Mouse (Mus musculus) hindbrain, postnatal 0 days (tissue): ENCODE results near the gene D6Wsu163e. TPM values are rescaled to one million over a fixed set of nuclear protein-coding genes. Genes with fewer than 3 reads are reported as not detected.

ENCODE experiments used
- ATAC-seq: fragments of 200-750 bp; cut with Nextera tagmentation; 2 replicates; pipeline ENCODE4 v1.8.0; 2017; ENCODE audit warnings: mild to moderate bottlenecking, moderate TSS enrichment, moderate library complexity
- DNase-seq: peaks from one replicate; pipeline ENCODE4 v3.0.0-alpha.2; 2015; ENCODE audit warnings: low spot score
- H3K27ac ChIP-seq: fragments of 300-500 bp; sonication (generic); 2 replicates; pipeline ENCODE4 v1.5.1; 2014; ENCODE audit warnings: mild to moderate bottlenecking
- H3K27me3 ChIP-seq: fragments of 300-500 bp; sonication (generic); 2 replicates; pipeline ENCODE4 v1.6.1; 2014; ENCODE audit warnings: low read length, mixed read lengths; ENCODE audit not compliant: insufficient read depth
- H3K36me3 ChIP-seq: fragments of 300-500 bp; sonication (generic); 2 replicates; pipeline ENCODE4 v1.6.1; 2014; ENCODE audit warnings: low read length, mixed read lengths; ENCODE audit not compliant: insufficient read depth
- H3K4me1 ChIP-seq: fragments of 300-500 bp; sonication (generic); 2 replicates; pipeline ENCODE4 v1.6.1; 2014; ENCODE audit warnings: antibody characterized with exemption, low read length, mixed read lengths; ENCODE audit not compliant: insufficient read depth
- H3K4me2 ChIP-seq: fragments of 300-500 bp; sonication (generic); 2 replicates; pipeline ENCODE4 v1.6.1; 2014; ENCODE audit warnings: low read depth, mild to moderate bottlenecking, low read length, moderate library complexity, mixed read lengths
- H3K4me3 ChIP-seq: fragments of 300-500 bp; sonication (generic); 2 replicates; pipeline ENCODE4 v1.5.1; 2014; ENCODE audit warnings: low read length
- H3K9ac ChIP-seq: fragments of 300-500 bp; sonication (generic); replicated peaks from 2 replicates; pipeline ENCODE4 v1.6.1; 2014; ENCODE audit warnings: mild to moderate bottlenecking, low read length, moderate library complexity, mixed read lengths
- H3K9me3 ChIP-seq: fragments of 300-500 bp; sonication (generic); 2 replicates; pipeline ENCODE4 v1.6.1; 2016; ENCODE audit warnings: low read length, mixed read lengths
- CTCF ChIP-seq: IDR thresholded peaks from 2 replicates; pipeline ENCODE4 v1.5.1; 2016; ENCODE audit warnings: antibody characterized with exemption, control low read depth, low read depth
- WGBS: fragments of 180-500 bp; shearing (Covaris S2); extraction: QIAGEN DNeasy Blood & Tissue Kit; methylation state at CpG from one replicate; pipeline ENCODE4 v1.1.7; 2014; 5-methylcytosine and 5-hydroxymethylcytosine counted together
- polyA plus RNA-seq: library from polyadenylated mRNA; unstranded; fragments of >200 nt; fragmentation: Nextera tagmentation; extraction: Ambion mirVana; gene quantifications from 2 replicates; pipeline ENCODE4 v1.2.1, GENCODE M21; 2015
- total RNA-seq: library from RNA; depleted of rRNA; stranded (reverse); fragments of >200 nt; gene quantifications from 2 replicates; pipeline ENCODE4 v1.2.3, GENCODE M21; 2014; rRNA removed

The D6Wsu163e gene
- 15.0 and 15.3 TPM in 2 replicates for total RNA-seq
- polyA plus RNA-seq, result 27.4 and 29.5 TPM in 2 replicates

DNA sequence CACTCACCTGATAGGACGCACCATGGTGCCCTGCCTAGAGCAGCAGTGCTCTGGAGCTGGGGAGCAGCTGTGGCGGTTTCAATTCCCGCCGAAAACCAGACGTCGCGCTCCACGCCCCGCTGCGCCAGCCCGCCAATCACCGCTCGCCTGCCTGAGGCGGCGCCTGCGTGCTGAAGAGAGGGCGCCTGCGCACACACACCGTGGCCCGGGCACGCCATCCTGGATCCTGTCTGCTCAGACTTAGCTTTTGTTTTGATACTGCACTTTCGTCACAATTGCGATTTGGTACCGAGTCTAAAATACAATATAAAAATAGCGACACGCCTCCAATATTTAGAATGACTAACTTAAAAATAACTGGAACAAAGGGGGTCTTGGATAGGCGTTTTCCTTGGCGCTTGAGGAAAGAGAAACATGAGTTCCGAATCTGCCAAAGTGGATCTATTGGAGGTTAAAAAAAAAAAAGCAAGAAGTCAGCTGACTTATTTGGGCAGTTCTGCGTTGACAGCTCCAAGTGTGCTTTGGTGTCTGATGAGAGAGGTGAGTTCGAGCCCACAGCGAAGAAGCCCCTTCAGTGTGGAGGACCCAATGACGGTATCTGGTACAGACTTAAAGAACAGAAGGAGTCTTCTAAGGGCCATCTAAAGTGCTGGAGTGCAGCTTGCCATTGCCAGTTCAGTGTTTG lies at the start of gene D6Wsu163e, which contains the start of gene Rad51ap1:
D6Wsu163e (plus strand) TSS at position 476 of the 685 bp plus-strand sequence.
Rad51ap1 (minus strand) TSS at position 101 of the 685 bp plus-strand sequence.
- peak; percentile 98 for DNase-seq
- H3K9ac ChIP-seq, result peak within 1 kb of the TSS; percentile 56
- ATAC-seq, result peak; percentile 99
- peaks cover 13% of the 10 kb centered on the region; the same call in 1 of the 2 replicates for H3K4me1 ChIP-seq
- H3K36me3 ChIP-seq, result peaks cover 13% of the 10 kb centered on the region; the same call in 1 of the 2 replicates
- H3K4me3 ChIP-seq, result peak within 1 kb of the TSS; percentile 70
- no peak for TF ChIP-seq CTCF
- peak within 1 kb of the TSS; percentile 71 for H3K27ac ChIP-seq
- WGBS, result 0% methylated on average over 33 of the region's 33 CpGs
- peak within 1 kb of the TSS; percentile 99 for H3K4me2 ChIP-seq
- H3K27me3 ChIP-seq, result no peaks in the 10 kb centered on the region
- H3K9me3 ChIP-seq, result no peaks in the 10 kb centered on the region

DNA sequence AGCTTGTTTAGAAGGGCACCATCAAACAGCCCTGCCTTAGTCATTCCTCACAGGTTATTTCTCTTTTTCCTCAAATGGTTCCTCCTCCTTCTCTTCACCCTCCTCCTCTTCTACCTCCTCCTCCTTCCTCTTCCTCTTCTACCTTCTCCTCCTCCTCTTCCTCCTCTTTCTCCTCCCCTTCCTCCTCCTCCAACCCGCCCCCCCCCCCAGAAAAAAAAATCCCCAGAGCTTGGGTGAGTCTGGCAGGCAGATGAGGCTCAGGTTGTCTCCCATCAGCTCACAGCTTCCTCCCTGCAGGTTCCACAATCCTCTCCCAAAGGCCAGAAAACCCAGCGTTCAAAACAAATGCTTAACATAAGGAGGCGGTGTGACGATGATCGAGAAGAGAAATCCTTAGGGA lies 32.4 kb upstream of the D6Wsu163e start:
- no peak for ATAC-seq
- 73% methylated on average over 4 of the region's 5 CpGs for WGBS
- Histone ChIP-seq H3K4me2 (no peak overlapping the region), H3K4me3 (no peak overlapping the region), H3K9ac (no peak overlapping the region), H3K4me1 (no peaks in the 10 kb centered on the region), H3K9me3 (no peaks in the 10 kb centered on the region), H3K27ac (no peak overlapping the region), H3K36me3 (no peaks in the 10 kb centered on the region), H3K27me3 (no peaks in the 10 kb centered on the region)
- no peak for TF ChIP-seq CTCF
- no peak for DNase-seq

DNA sequence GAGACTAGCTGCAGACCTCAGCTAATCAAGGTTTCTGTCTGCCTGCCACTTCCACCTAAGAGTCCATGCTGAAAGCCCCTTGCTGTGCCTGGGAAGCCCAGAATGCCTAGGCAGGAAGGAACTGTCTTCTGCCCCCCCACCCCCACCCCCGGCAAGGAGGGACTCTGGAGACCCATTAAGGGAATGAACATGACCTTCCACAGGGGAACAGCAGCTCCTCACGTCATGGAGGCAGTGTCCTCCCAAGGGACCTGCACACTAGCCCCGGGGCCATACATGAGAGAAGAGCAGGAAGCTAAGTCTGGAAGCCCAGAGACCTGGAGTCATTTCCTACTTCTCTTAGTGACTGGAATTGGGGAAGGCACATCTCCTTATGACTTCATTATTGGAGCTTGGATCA lies 31.9 kb upstream of the D6Wsu163e start:
- no peaks in the 10 kb centered on the region for H3K9me3 ChIP-seq
- no peak for TF ChIP-seq CTCF
- H3K27ac ChIP-seq, result no peak overlapping the region
- no peaks in the 10 kb centered on the region for H3K27me3 ChIP-seq
- H3K36me3 ChIP-seq, result no peaks in the 10 kb centered on the region
- no peak for ATAC-seq
- no peaks in the 10 kb centered on the region for H3K4me1 ChIP-seq
- no peak overlapping the region for H3K4me2 ChIP-seq
- H3K4me3 ChIP-seq, result no peak overlapping the region
- DNase-seq, result no peak
- no peak overlapping the region for H3K9ac ChIP-seq
- WGBS, result 61% methylated on average over 3 of the region's 3 CpGs

DNA sequence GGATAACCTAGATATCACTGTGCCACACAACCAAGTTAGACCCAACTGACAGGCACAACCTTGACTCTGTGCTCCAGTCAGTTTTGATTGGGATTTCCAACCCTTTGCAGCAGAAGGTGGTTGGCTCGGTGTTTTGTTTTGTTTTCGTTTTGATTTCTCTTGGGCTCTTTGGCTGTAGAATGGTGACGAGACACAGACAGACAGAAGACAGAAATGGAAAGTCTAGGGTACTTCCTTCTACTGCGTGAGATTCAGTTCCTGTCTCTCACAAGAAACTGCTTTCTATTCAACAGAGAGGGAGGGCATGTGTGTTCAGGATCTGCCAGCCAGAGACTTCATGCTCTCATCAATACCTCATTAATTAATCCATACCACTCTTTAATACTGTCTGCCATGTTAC lies 29.0 kb upstream of the D6Wsu163e start:
- no peak for ATAC-seq
- Histone ChIP-seq H3K27ac (no peak overlapping the region), H3K36me3 (no peaks in the 10 kb centered on the region), H3K4me3 (no peak overlapping the region), H3K9me3 (no peaks in the 10 kb centered on the region), H3K9ac (no peak overlapping the region), H3K27me3 (no peaks in the 10 kb centered on the region), H3K4me1 (no peaks in the 10 kb centered on the region), H3K4me2 (no peak overlapping the region)
- DNase-seq, result no peak
- 89% methylated on average over 4 of the region's 4 CpGs for WGBS
- TF ChIP-seq CTCF, result no peak

DNA sequence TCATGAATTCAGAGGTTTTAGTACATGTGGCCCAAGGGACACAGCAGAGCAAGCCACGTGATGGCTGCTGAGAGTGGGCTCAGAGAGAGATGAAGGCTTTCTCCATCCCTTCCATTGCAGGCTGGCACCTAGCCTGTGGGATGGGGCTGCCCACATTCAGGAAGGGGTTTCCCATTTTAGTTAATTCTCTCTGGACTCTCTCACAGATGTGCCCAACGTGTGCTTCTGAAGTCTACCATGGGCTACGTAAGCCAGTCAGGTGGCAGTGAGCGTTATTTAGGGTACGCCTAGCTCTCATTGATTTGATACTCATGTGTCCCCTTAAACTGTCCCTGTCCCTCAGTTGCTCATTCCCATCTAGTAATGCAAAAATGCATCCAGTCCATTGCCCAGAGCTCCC lies 24.8 kb upstream of the D6Wsu163e start:
- H3K4me2 ChIP-seq, result no peak overlapping the region
- no peaks in the 10 kb centered on the region for H3K9me3 ChIP-seq
- no peak for ATAC-seq

DNA sequence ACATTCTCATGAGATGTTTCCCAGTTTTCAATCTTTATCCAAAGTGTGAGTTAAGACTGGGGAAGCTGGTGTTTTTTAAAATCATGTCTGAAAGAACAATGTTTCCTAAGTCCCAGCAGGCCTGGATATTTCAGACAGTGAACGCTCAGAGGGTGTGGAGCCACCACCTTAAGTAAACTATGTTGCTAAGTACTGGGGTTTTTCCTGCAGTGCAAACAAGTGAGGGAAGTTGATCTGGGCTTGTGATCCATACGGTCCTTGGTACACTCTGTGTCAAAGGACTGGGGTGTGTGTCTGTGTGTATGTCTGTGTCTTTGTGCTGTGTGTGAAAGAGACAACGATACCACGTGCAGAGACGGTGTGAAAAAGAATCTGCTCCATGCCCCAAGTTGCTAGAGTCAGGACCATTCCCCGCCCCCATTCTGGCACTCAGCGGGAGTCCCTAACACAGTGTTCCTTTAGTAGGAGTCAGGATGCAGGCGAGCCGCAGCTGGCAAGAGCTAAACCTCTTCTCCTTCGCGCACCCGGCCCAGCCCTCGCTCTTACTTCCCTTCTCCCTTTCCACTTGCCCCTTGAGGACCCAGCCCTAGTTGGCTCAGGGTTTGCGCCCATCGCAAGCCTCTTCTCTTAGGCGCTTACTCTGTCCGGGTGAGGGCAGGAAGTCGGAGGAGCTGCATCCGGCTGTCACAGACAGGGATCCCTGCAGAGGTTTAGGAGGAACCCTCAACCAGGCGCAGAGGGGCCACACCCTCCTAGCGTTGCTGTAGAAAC lies 18.5 kb upstream of the D6Wsu163e start, which contains the start of gene Dyrk4:
Dyrk4 (minus strand) TSS at position 729 of the 771 bp plus-strand sequence.
- H3K4me1 ChIP-seq, result no peaks in the 10 kb centered on the region
- no peak within 1 kb of the TSS for H3K27ac ChIP-seq
- no peak for TF ChIP-seq CTCF
- H3K9ac ChIP-seq, result 0 out of 2 replicates have a peak within 1 kb of the TSS, but pooled peaks have one; percentile 35
- peak within 1 kb of the TSS; percentile 43 for H3K4me2 ChIP-seq
- ATAC-seq (peak; percentile 47), DNase-seq (peak; percentile 17)
- H3K4me3 ChIP-seq, result no peak within 1 kb of the TSS
- 5% methylated on average over 21 of the region's 21 CpGs for WGBS
- no peaks in the 10 kb centered on the region for H3K9me3 ChIP-seq
- H3K36me3 ChIP-seq, result peaks cover 8% of the 10 kb centered on the region; the same call in 1 of the 2 replicates
- no peaks in the 10 kb centered on the region for H3K27me3 ChIP-seq

More for the DNA sequence above, 24.8 kb upstream of the D6Wsu163e start:
- no peak for TF ChIP-seq CTCF
- Histone ChIP-seq H3K9ac (no peak overlapping the region), H3K4me1 (no peaks in the 10 kb centered on the region), H3K4me3 (no peak overlapping the region), H3K36me3 (no peaks in the 10 kb centered on the region), H3K27me3 (no peaks in the 10 kb centered on the region), H3K27ac (no peak overlapping the region)
- 83% methylated on average over 5 of the region's 5 CpGs for WGBS
- no peak for DNase-seq
